Mouse (Mus musculus) heart, embryonic 10.5 days (tissue): ENCODE measurements around the gene Lrp6. TPM values are rescaled to one million over a fixed set of nuclear protein-coding genes. Genes with fewer than 3 reads are reported as not detected.

Source experiments
- DNase-seq: peaks from one replicate; pipeline ENCODE4 v3.0.0-alpha.2; 2017; ENCODE audit warnings: low spot score
- H3K27ac ChIP-seq: fragments of 300-500 bp; sonication (generic); 2 replicates; pipeline ENCODE4 v1.5.1; 2016; ENCODE audit warnings: mild to moderate bottlenecking
- H3K27me3 ChIP-seq: fragments of 300-500 bp; sonication (generic); 2 replicates; pipeline ENCODE4 v1.6.1; 2016; ENCODE audit warnings: mild to moderate bottlenecking; ENCODE audit not compliant: poor library complexity, insufficient read depth, severe bottlenecking
- H3K36me3 ChIP-seq: fragments of 300-500 bp; sonication (generic); 2 replicates; pipeline ENCODE4 v1.6.1; 2016; ENCODE audit warnings: mild to moderate bottlenecking, moderate library complexity
- H3K4me1 ChIP-seq: fragments of 300-500 bp; sonication (generic); 2 replicates; pipeline ENCODE4 v1.6.1; 2016; ENCODE audit warnings: mild to moderate bottlenecking
- H3K4me3 ChIP-seq: fragments of 300-500 bp; sonication (generic); 2 replicates; pipeline ENCODE4 v1.5.1; 2016; ENCODE audit warnings: mild to moderate bottlenecking, moderate library complexity
- H3K9me3 ChIP-seq: fragments of 300-500 bp; sonication (generic); 2 replicates; pipeline ENCODE4 v1.6.1; 2016; ENCODE audit warnings: mild to moderate bottlenecking, moderate library complexity
- WGBS: fragments of 180-500 bp; shearing (Covaris S2); methylation state at CpG from one replicate; pipeline ENCODE4 v1.1.7; 2016; 5-methylcytosine and 5-hydroxymethylcytosine counted together
- polyA plus RNA-seq: library from polyadenylated mRNA; unstranded; fragments of >200 nt; fragmentation: Nextera tagmentation; extraction: Ambion mirVana; gene quantifications from 2 replicates; pipeline ENCODE4 v1.2.1, GENCODE M21; 2016

Gene Lrp6
- polyA plus RNA-seq, 1 experiment from 2014 or later, result 24.4 TPM

- Histone ChIP-seq H3K27me3 (no peaks in the 10 kb centered on the region), H3K4me1 (0 out of 2 replicates have a peak, but pooled peaks cover 2% of the 10 kb centered on the region), H3K36me3 (no peaks in the 10 kb centered on the region), H3K9me3 (no peaks in the 10 kb centered on the region), H3K27ac (no peak overlapping the region), H3K4me3 (no peak overlapping the region)
- WGBS, result 81% methylated on average over 3 of the region's 3 CpGs
- no peak for DNase-seq
Observed at GRCm38 (mm10) chr6:134433281-134433680, 133.5 kb downstream of the Lrp6 start.

DNA sequence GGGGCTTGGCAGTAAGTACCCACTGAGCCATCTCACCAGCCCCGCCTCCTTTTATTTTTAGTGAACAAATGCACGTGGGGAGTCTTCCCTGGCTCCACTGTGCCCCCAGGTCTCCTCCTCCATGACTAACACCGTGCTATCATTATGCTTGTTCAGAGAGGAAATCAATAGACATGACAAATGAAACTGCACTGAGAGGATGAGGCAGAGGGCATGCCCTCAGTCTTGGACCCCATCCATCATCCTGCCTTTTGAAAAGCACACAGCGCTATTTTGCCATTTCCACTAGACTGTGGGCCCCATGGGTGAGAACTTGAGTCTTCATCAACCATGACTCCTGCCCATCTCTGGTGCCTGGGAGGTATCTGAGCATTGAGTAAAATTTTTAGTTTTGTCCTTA, 135.2 kb downstream of the Lrp6 start:
- H3K27ac ChIP-seq, result no peak overlapping the region
- H3K36me3 ChIP-seq, result no peaks in the 10 kb centered on the region
- H3K4me3 ChIP-seq, result no peak overlapping the region
- 0 out of 2 replicates have a peak, but pooled peaks cover 2% of the 10 kb centered on the region for H3K4me1 ChIP-seq
- DNase-seq, result no peak
- no peaks in the 10 kb centered on the region for H3K27me3 ChIP-seq
- WGBS, result 59% methylated on average over 4 of the region's 4 CpGs
- H3K9me3 ChIP-seq, result no peaks in the 10 kb centered on the region

GRCm38 (mm10) chr6:134430161-134430799, 136.5 kb downstream of the Lrp6 start:
- 81% methylated on average over 9 of the region's 9 CpGs for WGBS
- Histone ChIP-seq H3K9me3 (no peaks in the 10 kb centered on the region), H3K4me1 (peaks cover 5% of the 10 kb centered on the region), H3K36me3 (no peaks in the 10 kb centered on the region), H3K27ac (no peak overlapping the region), H3K27me3 (no peaks in the 10 kb centered on the region), H3K4me3 (no peak overlapping the region)
- no peak for DNase-seq

DNA sequence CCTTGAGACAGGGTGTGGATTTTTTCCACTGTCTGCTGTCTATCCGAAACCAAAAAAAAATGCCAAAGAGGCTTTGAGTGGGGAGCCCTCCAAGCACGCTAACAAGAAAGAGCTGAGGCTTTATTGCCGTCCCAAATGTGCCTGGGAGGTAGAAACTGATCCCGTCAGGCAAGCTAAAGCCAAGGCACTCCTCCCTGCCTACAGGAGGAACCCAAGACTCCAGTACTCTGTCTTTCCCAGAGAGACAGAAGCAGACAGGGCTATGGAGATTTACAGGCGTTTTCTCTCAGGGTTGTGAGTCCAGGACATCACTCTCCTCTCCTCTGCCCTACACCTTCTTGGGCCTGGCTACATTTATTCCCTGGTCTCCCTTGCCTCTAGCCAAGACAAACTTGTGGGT, 138.3 kb downstream of the Lrp6 start:
- no peaks in the 10 kb centered on the region for H3K9me3 ChIP-seq
- H3K4me3 ChIP-seq, result no peak overlapping the region
- peaks cover 7% of the 10 kb centered on the region for H3K4me1 ChIP-seq
- 68% methylated on average over 5 of the region's 5 CpGs for WGBS
- no peaks in the 10 kb centered on the region for H3K36me3 ChIP-seq
- DNase-seq, result no peak
- no peaks in the 10 kb centered on the region; the same call in 1 of the 2 replicates for H3K27me3 ChIP-seq
- H3K27ac ChIP-seq, result no peak overlapping the region

- H3K27me3 ChIP-seq, result no peaks in the 10 kb centered on the region; the same call in 1 of the 2 replicates
- H3K4me3 ChIP-seq, result no peak overlapping the region
- DNase-seq, result no peak
- no peaks in the 10 kb centered on the region for H3K9me3 ChIP-seq
- no peaks in the 10 kb centered on the region for H3K36me3 ChIP-seq
- WGBS, result 77% methylated on average over 3 of the region's 3 CpGs
- no peak overlapping the region for H3K27ac ChIP-seq
- peaks cover 5% of the 10 kb centered on the region for H3K4me1 ChIP-seq
Observed at GRCm38 (mm10) chr6:134427165-134427564, 139.6 kb downstream of the Lrp6 start.

GRCm38 (mm10) chr6:134425216-134425717, 141.5 kb downstream of the Lrp6 start:
- Histone ChIP-seq H3K4me3 (0 out of 2 replicates have a peak overlapping the region, but pooled peaks have one; percentile 12), H3K4me1 (peaks cover 14% of the 10 kb centered on the region), H3K27me3 (no peaks in the 10 kb centered on the region; the same call in 1 of the 2 replicates), H3K36me3 (no peaks in the 10 kb centered on the region), H3K9me3 (no peaks in the 10 kb centered on the region), H3K27ac (no peak overlapping the region)
- 37% methylated on average over 11 of the region's 11 CpGs for WGBS
- DNase-seq, result peak; percentile 79

GRCm38 (mm10) chr6:134421921-134422320, 144.8 kb downstream of the Lrp6 start:
- Histone ChIP-seq H3K9me3 (no peaks in the 10 kb centered on the region), H3K27ac (no peak overlapping the region), H3K27me3 (no peaks in the 10 kb centered on the region; the same call in 1 of the 2 replicates), H3K4me3 (no peak overlapping the region), H3K4me1 (peaks cover 22% of the 10 kb centered on the region), H3K36me3 (no peaks in the 10 kb centered on the region)
- WGBS, result 82% methylated on average over 6 of the region's 6 CpGs
- no peak for DNase-seq

DNA sequence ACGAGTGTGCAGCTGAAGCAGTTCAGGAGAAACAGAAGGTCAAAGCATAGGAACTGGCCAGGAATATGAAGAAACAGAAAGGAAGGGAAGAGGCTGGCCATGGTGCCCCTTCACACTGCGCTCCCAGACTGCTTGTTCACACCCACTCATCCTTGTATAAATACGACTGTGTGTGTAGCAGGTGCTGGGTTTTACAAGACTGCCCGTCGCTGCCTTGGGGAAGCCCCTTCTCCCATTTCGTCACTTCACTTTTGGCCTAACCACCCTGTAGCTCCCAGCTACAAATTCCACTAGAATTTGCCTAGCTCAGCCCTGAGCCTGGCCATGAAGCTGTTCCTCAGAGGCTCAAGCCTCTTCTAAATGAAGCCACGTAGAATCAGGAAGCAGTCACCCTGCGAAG, 146.4 kb downstream of the Lrp6 start:
- Histone ChIP-seq H3K9me3 (no peaks in the 10 kb centered on the region), H3K27me3 (no peaks in the 10 kb centered on the region; the same call in 1 of the 2 replicates), H3K27ac (no peak overlapping the region), H3K36me3 (no peaks in the 10 kb centered on the region), H3K4me1 (peaks cover 20% of the 10 kb centered on the region), H3K4me3 (no peak overlapping the region)
- WGBS, result 73% methylated on average over 8 of the region's 8 CpGs
- no peak for DNase-seq

DNA sequence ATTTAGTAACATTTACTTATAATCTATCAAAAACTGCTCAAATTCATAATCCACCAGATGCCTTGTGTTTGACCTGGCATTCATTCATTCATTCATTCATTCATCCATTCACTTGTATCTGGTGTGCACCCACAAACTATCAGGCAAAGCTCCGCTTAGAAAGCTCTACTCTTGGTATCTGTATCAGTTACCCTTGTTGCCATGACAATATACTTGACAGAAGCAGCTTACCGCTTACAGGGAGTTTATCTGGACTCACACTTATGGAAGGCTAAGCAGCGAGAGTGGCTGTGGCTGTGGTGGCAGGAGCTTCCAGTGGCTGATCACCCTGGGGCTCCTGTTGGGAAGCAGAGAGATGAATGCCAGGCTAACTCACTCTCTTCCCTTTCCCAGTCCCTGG, 148.9 kb downstream of the Lrp6 start:
- Histone ChIP-seq H3K36me3 (no peaks in the 10 kb centered on the region), H3K4me1 (peaks cover 25% of the 10 kb centered on the region), H3K9me3 (no peaks in the 10 kb centered on the region), H3K27ac (no peak overlapping the region), H3K4me3 (no peak overlapping the region), H3K27me3 (no peaks in the 10 kb centered on the region)
- DNase-seq, result no peak
- WGBS, result 26% methylated on average over 3 of the region's 3 CpGs

DNA sequence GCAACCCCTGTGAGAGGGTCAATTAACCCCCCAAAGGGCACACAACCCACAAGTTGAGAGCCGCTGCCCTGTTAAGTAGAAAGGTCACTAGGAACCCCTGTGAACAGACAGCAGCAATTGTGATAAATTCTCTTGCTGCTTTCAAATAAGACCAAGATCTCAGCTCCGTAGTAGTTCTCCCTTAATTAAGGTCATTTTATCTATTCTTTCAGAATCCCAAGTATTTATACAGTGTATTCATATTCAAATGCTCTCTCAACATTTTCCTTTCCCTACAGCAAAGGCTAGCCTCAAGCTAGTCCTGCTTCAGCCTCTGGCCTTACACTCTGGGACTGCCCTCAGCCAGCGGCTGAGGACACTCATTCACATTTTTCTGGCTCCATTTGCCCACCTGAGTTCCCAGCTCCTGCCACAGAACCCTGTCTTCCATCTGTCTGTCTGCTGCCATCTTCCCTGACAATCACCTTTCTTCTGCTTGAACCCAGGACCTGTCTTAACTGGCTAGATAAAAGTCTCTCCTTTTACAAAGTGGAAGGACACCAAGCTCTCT, 150.1 kb downstream of the Lrp6 start:
- WGBS, result 72% methylated on average over 3 of the region's 3 CpGs
- H3K27me3 ChIP-seq, result no peaks in the 10 kb centered on the region
- H3K4me3 ChIP-seq, result no peak overlapping the region
- no peaks in the 10 kb centered on the region for H3K9me3 ChIP-seq
- H3K36me3 ChIP-seq, result no peaks in the 10 kb centered on the region
- no peak for DNase-seq
- H3K27ac ChIP-seq, result no peak overlapping the region
- peaks cover 25% of the 10 kb centered on the region for H3K4me1 ChIP-seq

DNA sequence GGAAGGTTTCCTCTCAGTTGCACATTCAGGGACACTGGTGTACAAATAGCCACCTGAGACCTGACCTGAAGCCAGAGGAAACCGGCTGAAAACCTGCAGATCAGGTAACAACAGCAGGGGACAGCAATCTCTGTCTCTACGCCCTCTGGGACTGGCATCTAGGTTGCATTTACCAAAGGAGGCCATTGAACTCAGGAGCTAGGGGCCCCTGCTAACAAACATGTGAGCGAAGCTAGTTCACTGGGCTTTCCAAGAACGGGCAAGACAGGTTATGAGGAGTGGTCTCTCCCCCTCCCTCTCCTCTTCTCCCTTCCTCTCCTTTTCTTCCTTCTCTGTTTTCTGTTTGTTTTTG, 152.3 kb downstream of the Lrp6 start:
- H3K27me3 ChIP-seq, result no peaks in the 10 kb centered on the region
- no peaks in the 10 kb centered on the region for H3K36me3 ChIP-seq
- H3K4me1 ChIP-seq, result peaks cover 14% of the 10 kb centered on the region
- 63% methylated on average over 4 of the region's 4 CpGs for WGBS
- no peaks in the 10 kb centered on the region for H3K9me3 ChIP-seq
- H3K27ac ChIP-seq, result no peak overlapping the region
- no peak overlapping the region for H3K4me3 ChIP-seq
- DNase-seq, result no peak

- Histone ChIP-seq H3K4me1 (peaks cover 14% of the 10 kb centered on the region), H3K4me3 (no peak overlapping the region), H3K36me3 (no peaks in the 10 kb centered on the region), H3K9me3 (no peaks in the 10 kb centered on the region), H3K27ac (no peak overlapping the region), H3K27me3 (no peaks in the 10 kb centered on the region)
- no peak for DNase-seq
- 50% methylated on average over 18 of the region's 18 CpGs for WGBS
Observed at GRCm38 (mm10) chr6:134413706-134414531, 152.8 kb downstream of the Lrp6 start.

DNA sequence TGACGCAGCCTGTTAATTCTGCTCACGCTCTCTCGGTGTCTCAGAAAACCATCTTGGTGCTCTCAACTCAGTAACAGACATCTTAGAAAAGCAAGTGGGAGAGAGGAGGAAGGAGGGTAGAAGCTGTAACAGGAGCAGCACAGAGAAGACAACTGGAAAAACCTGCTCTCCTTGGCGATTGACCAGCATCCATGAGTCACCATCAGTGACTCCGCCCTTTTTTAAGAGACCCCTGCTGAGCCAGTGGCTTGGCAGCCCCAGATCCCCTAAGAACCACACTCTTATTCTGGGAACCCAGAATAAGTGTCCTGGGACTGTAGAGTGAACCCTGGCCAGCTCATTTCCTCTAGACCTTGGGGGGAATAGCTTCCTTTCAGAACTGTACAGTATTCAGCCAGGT, 159.5 kb downstream of the Lrp6 start:
- H3K4me1 ChIP-seq, result no peaks in the 10 kb centered on the region
- no peak for DNase-seq
- WGBS, result 44% methylated on average over 5 of the region's 5 CpGs
- H3K36me3 ChIP-seq, result no peaks in the 10 kb centered on the region
- H3K27ac ChIP-seq, result no peak overlapping the region
- H3K27me3 ChIP-seq, result no peaks in the 10 kb centered on the region
- no peak overlapping the region for H3K4me3 ChIP-seq
- H3K9me3 ChIP-seq, result no peaks in the 10 kb centered on the region
